Mouse (Mus musculus) liver, postnatal 0 days (tissue): ENCODE measurements at regions not wholly inside any gene's neighbourhood (a gene's known extent, or its start where the extent isn't known, plus 50 kb on each side); places are given as distances from the start of the nearest gene placed in this dataset.

Experiments used
- CTCF ChIP-seq: sonication (generic); IDR thresholded peaks from 2 replicates; pipeline ENCODE4 v1.5.1; 2016; ENCODE audit warnings: antibody characterized with exemption, low read depth
- EP300 ChIP-seq: IDR thresholded peaks from 2 replicates; pipeline ENCODE4 v1.6.1; 2016; ENCODE audit warnings: antibody characterized with exemption, low read depth, mild to moderate bottlenecking

DNA sequence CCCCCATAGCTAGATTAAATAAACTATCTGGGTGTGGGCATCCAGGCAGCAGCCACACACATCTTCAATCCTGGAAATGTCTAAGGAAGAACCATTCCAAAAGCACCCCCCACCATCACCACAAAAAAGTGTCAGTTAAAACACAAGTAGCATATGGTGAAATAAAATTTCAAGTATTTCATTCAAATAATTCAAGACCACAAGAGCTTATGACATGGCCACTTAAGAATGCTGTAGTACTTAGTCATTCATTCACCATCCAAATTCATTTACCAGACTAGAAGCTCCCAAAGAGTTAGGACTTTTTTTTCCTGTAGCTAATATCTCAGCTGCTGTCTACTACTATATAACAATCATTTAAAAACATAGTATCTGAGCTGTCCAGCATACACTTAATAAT is 75.4 kb upstream of the Vgll2 start:
- TF ChIP-seq EP300 (no peak), CTCF (no peak)
